Mouse (Mus musculus): ENCODE results near the gene D16Ertd472e. TPM values are rescaled to one million over a fixed set of nuclear protein-coding genes. Genes with fewer than 3 reads are reported as not detected.

Gene D16Ertd472e
- polyA plus RNA-seq, 1 experiment from 2014 or later: 5.5 TPM

GRCm38 (mm10) chr16:78557573-78557972, 18.9 kb downstream of the D16Ertd472e start:
- Histone ChIP-seq H3K27ac (ENCODE audit: low read depth, low read length) (no peak overlapping the region), H3K4me3 (ENCODE audit: low read length) (no peak overlapping the region), H3K9me3 (ENCODE audit: control insufficient read depth, low read length) (peaks cover 1% of the 10 kb centered on the region; the same call in 1 of the 2 replicates), H3K4me2 (ENCODE audit: low read length) (no peak overlapping the region), H3K9ac (ENCODE audit: low read depth, low read length) (no peak overlapping the region), H3K36me3 (ENCODE audit: control insufficient read depth, insufficient read depth, low read length) (peaks cover 9% of the 10 kb centered on the region; the same call in 1 of the 2 replicates), H3K27me3 (replicated peaks; ENCODE audit: control insufficient read depth, insufficient read depth, low read length) (no peaks in the 10 kb centered on the region), H3K4me1 (ENCODE audit: control insufficient read depth, insufficient read depth, low read depth, low read length) (no peaks in the 10 kb centered on the region)
- no peak for ATAC-seq
- 96% methylated on average over 4 of the region's 4 CpGs for WGBS

- WGBS: 82% methylated on average over 10 of the region's 10 CpGs
- Histone ChIP-seq H3K4me3 (ENCODE audit: low read length) (no peak overlapping the region), H3K4me2 (ENCODE audit: low read length) (no peak overlapping the region), H3K36me3 (ENCODE audit: control insufficient read depth, insufficient read depth, low read length) (peaks cover 6% of the 10 kb centered on the region; the same call in 1 of the 2 replicates), H3K27me3 (replicated peaks; ENCODE audit: control insufficient read depth, insufficient read depth, low read length) (no peaks in the 10 kb centered on the region), H3K4me1 (ENCODE audit: control insufficient read depth, insufficient read depth, low read depth, low read length) (no peaks in the 10 kb centered on the region), H3K9ac (ENCODE audit: low read depth, low read length) (no peak overlapping the region), H3K9me3 (ENCODE audit: control insufficient read depth, low read length) (no peaks in the 10 kb centered on the region), H3K27ac (ENCODE audit: low read depth, low read length) (no peak overlapping the region)
- ATAC-seq: no peak; the same call in 1 of the 2 replicates
Observed at GRCm38 (mm10) chr16:78554911-78555648, 21.4 kb downstream of the D16Ertd472e start.

- ATAC-seq: no peak
- H3K27ac ChIP-seq (ENCODE audit: low read depth, low read length): no peak overlapping the region
- no peak overlapping the region for H3K4me2 ChIP-seq (ENCODE audit: low read length)
- no peaks in the 10 kb centered on the region for H3K9me3 ChIP-seq (ENCODE audit: control insufficient read depth, low read length)
- WGBS: 93% methylated on average over 10 of the region's 10 CpGs
- H3K4me3 ChIP-seq (ENCODE audit: low read length): no peak overlapping the region
- no peak overlapping the region for H3K9ac ChIP-seq (ENCODE audit: low read depth, low read length)
- peaks cover 17% of the 10 kb centered on the region for H3K36me3 ChIP-seq (ENCODE audit: control insufficient read depth, insufficient read depth, low read length)
- no peaks in the 10 kb centered on the region for H3K27me3 ChIP-seq (replicated peaks; ENCODE audit: control insufficient read depth, insufficient read depth, low read length)
- H3K4me1 ChIP-seq (ENCODE audit: control insufficient read depth, insufficient read depth, low read depth, low read length): no peaks in the 10 kb centered on the region
Observed at GRCm38 (mm10) chr16:78547367-78547766, 29.1 kb downstream of the D16Ertd472e start.

- H3K27me3 ChIP-seq (replicated peaks; ENCODE audit: control insufficient read depth, insufficient read depth, low read length): no peaks in the 10 kb centered on the region
- H3K4me1 ChIP-seq (ENCODE audit: control insufficient read depth, insufficient read depth, low read depth, low read length): no peaks in the 10 kb centered on the region
- ATAC-seq: no peak
- 92% methylated on average over 6 of the region's 6 CpGs for WGBS
- H3K9me3 ChIP-seq (ENCODE audit: control insufficient read depth, low read length): no peaks in the 10 kb centered on the region
- H3K27ac ChIP-seq (ENCODE audit: low read depth, low read length): no peak overlapping the region
- H3K9ac ChIP-seq (ENCODE audit: low read depth, low read length): no peak overlapping the region
- peaks cover 17% of the 10 kb centered on the region for H3K36me3 ChIP-seq (ENCODE audit: control insufficient read depth, insufficient read depth, low read length)
- no peak overlapping the region for H3K4me2 ChIP-seq (ENCODE audit: low read length)
- H3K4me3 ChIP-seq (ENCODE audit: low read length): no peak overlapping the region
Observed at GRCm38 (mm10) chr16:78546529-78546928, 30.0 kb downstream of the D16Ertd472e start.

GRCm38 (mm10) chr16:78540376-78541246, 35.9 kb downstream of the D16Ertd472e start:
- 87% methylated on average over 16 of the region's 16 CpGs for WGBS
- no peak overlapping the region for H3K4me2 ChIP-seq (ENCODE audit: low read length)
- no peaks in the 10 kb centered on the region for H3K27me3 ChIP-seq (replicated peaks; ENCODE audit: control insufficient read depth, insufficient read depth, low read length)
- H3K9me3 ChIP-seq (ENCODE audit: control insufficient read depth, low read length): no peaks in the 10 kb centered on the region
- H3K4me1 ChIP-seq (ENCODE audit: control insufficient read depth, insufficient read depth, low read depth, low read length): no peaks in the 10 kb centered on the region
- H3K27ac ChIP-seq (ENCODE audit: low read depth, low read length): no peak overlapping the region
- H3K4me3 ChIP-seq (ENCODE audit: low read length): no peak overlapping the region
- no peak for ATAC-seq
- H3K36me3 ChIP-seq (ENCODE audit: control insufficient read depth, insufficient read depth, low read length): peaks cover 6% of the 10 kb centered on the region
- no peak overlapping the region for H3K9ac ChIP-seq (ENCODE audit: low read depth, low read length)

DNA sequence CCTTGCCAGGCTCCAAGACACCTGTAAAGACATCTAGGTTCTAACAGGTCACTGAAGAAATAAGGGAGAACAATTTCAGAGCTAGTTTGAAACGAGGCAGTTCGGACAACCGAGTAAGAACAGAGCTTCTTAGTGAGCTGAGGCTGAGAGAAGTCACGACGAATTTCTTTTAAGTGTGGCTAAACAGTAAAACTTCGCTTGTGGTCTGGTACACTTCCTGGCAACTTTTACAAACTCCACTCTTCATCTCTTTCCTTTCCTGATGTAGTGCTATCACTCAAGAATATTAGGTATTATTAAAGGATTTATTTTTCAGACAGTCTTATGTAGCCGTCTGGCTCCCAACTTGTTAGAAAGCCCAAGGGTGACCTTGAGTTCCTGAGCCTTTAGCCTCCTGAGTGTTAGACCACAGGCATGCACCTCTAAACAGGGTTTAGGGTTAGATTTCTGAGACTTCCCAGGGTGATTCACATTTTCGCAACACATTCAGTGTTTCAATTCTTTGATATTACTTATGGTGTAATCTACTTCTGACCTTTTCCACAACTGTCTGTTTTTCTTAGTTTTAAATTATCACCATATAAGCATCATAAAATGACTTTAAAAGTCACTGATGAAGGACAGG, 38.6 kb downstream of the D16Ertd472e start:
- Histone ChIP-seq H3K27ac (ENCODE audit: low read depth, low read length) (no peak overlapping the region), H3K9ac (ENCODE audit: low read depth, low read length) (no peak overlapping the region), H3K4me2 (ENCODE audit: low read length) (no peak overlapping the region), H3K36me3 (ENCODE audit: control insufficient read depth, insufficient read depth, low read length) (no peaks in the 10 kb centered on the region), H3K4me1 (ENCODE audit: control insufficient read depth, insufficient read depth, low read depth, low read length) (no peaks in the 10 kb centered on the region), H3K9me3 (ENCODE audit: control insufficient read depth, low read length) (no peaks in the 10 kb centered on the region), H3K4me3 (ENCODE audit: low read length) (no peak overlapping the region), H3K27me3 (replicated peaks; ENCODE audit: control insufficient read depth, insufficient read depth, low read length) (no peaks in the 10 kb centered on the region)
- ATAC-seq: no peak
- WGBS: 91% methylated on average over 8 of the region's 8 CpGs

GRCm38 (mm10) chr16:78537322-78537721, 39.2 kb downstream of the D16Ertd472e start:
- ATAC-seq: no peak
- no peak overlapping the region for H3K9ac ChIP-seq (ENCODE audit: low read depth, low read length)
- no peak overlapping the region for H3K27ac ChIP-seq (ENCODE audit: low read depth, low read length)
- H3K4me3 ChIP-seq (ENCODE audit: low read length): no peak overlapping the region
- no peaks in the 10 kb centered on the region for H3K9me3 ChIP-seq (ENCODE audit: control insufficient read depth, low read length)
- H3K27me3 ChIP-seq (replicated peaks; ENCODE audit: control insufficient read depth, insufficient read depth, low read length): no peaks in the 10 kb centered on the region
- H3K4me2 ChIP-seq (ENCODE audit: low read length): no peak overlapping the region
- 72% methylated on average over 7 of the region's 7 CpGs for WGBS
- H3K36me3 ChIP-seq (ENCODE audit: control insufficient read depth, insufficient read depth, low read length): no peaks in the 10 kb centered on the region
- H3K4me1 ChIP-seq (ENCODE audit: control insufficient read depth, insufficient read depth, low read depth, low read length): no peaks in the 10 kb centered on the region

GRCm38 (mm10) chr16:78534468-78534867, 42.0 kb downstream of the D16Ertd472e start:
- Histone ChIP-seq H3K4me3 (ENCODE audit: low read length) (no peak overlapping the region), H3K36me3 (ENCODE audit: control insufficient read depth, insufficient read depth, low read length) (no peaks in the 10 kb centered on the region), H3K27ac (ENCODE audit: low read depth, low read length) (no peak overlapping the region), H3K27me3 (replicated peaks; ENCODE audit: control insufficient read depth, insufficient read depth, low read length) (no peaks in the 10 kb centered on the region), H3K9me3 (ENCODE audit: control insufficient read depth, low read length) (no peaks in the 10 kb centered on the region), H3K4me1 (ENCODE audit: control insufficient read depth, insufficient read depth, low read depth, low read length) (no peaks in the 10 kb centered on the region), H3K4me2 (ENCODE audit: low read length) (no peak overlapping the region), H3K9ac (ENCODE audit: low read depth, low read length) (no peak overlapping the region)
- ATAC-seq: no peak
- WGBS: 77% methylated on average over 8 of the region's 8 CpGs

Data from hindbrain, embryonic 16.5 days (tissue).